Mouse (Mus musculus) midbrain, postnatal 0 days (tissue): ENCODE data around the gene Ncoa4. TPM values are rescaled to one million over a fixed set of nuclear protein-coding genes. Genes with fewer than 3 reads are reported as not detected.
"Not testable (repeated sequence)": the region's sequence is repeated elsewhere in the genome, so short reads cannot be mapped to it uniquely, and the experiment has no call there.

ENCODE experiments used
- ATAC-seq: fragments of 200-750 bp; cut with Nextera tagmentation; 2 replicates; pipeline ENCODE4 v1.8.0; 2017; ENCODE audit warnings: moderate number of reproducible peaks, mild to moderate bottlenecking, moderate TSS enrichment, moderate library complexity; ENCODE audit not compliant: low FRiP score
- DNase-seq: peaks from one replicate; pipeline ENCODE4 v3.0.0-alpha.2; 2015; ENCODE audit warnings: low spot score
- H3K27ac ChIP-seq: fragments of 300-500 bp; sonication (generic); 2 replicates; pipeline ENCODE4 v1.5.1; 2014; ENCODE audit warnings: low read depth, mild to moderate bottlenecking, low read length, mixed read lengths
- H3K27me3 ChIP-seq: fragments of 300-500 bp; sonication (generic); 2 replicates; pipeline ENCODE4 v1.6.1; 2014; ENCODE audit warnings: low read length, control low read depth, mixed read lengths; ENCODE audit not compliant: insufficient read depth
- H3K36me3 ChIP-seq: fragments of 300-500 bp; sonication (generic); 2 replicates; pipeline ENCODE4 v1.6.1; 2014; ENCODE audit warnings: low read length, control low read depth, mixed read lengths; ENCODE audit not compliant: insufficient read depth
- H3K4me1 ChIP-seq: fragments of 300-500 bp; sonication (generic); 2 replicates; pipeline ENCODE4 v1.6.1; 2014; ENCODE audit warnings: mild to moderate bottlenecking, control low read depth, antibody characterized with exemption, low read length, mixed read lengths; ENCODE audit not compliant: insufficient read depth
- H3K4me2 ChIP-seq: fragments of 300-500 bp; sonication (generic); 2 replicates; pipeline ENCODE4 v1.6.1; 2014; ENCODE audit warnings: low read depth, mild to moderate bottlenecking, low read length, mixed read lengths; ENCODE audit not compliant: poor library complexity, severe bottlenecking
- H3K4me3 ChIP-seq: fragments of 300-500 bp; sonication (generic); 2 replicates; pipeline ENCODE4 v1.5.1; 2014; ENCODE audit warnings: low read depth, mild to moderate bottlenecking, low read length, moderate library complexity
- H3K9ac ChIP-seq: fragments of 300-500 bp; sonication (generic); replicated peaks from 2 replicates; pipeline ENCODE4 v1.6.1; 2014; ENCODE audit warnings: mild to moderate bottlenecking, low read length, moderate library complexity, mixed read lengths; ENCODE audit not compliant: poor library complexity, severe bottlenecking
- H3K9me3 ChIP-seq: fragments of 300-500 bp; sonication (generic); 2 replicates; pipeline ENCODE4 v1.6.1; 2016; ENCODE audit warnings: low read length, control low read depth
- CTCF ChIP-seq: IDR thresholded peaks from 2 replicates; pipeline ENCODE4 v1.5.1; 2016; ENCODE audit warnings: antibody characterized with exemption, mild to moderate bottlenecking
- WGBS: fragments of 180-500 bp; shearing (Covaris S2); extraction: QIAGEN DNeasy Blood & Tissue Kit; methylation state at CpG from one replicate; pipeline ENCODE4 v1.1.7; 2014; 5-methylcytosine and 5-hydroxymethylcytosine counted together
- polyA plus RNA-seq: library from polyadenylated mRNA; unstranded; fragments of >200 nt; fragmentation: Nextera tagmentation; extraction: Ambion mirVana; gene quantifications from 2 replicates; pipeline ENCODE4 v1.2.1, GENCODE M21; 2015
- total RNA-seq: library from RNA; depleted of rRNA; stranded (reverse); fragments of >200 nt; gene quantifications from 2 replicates; pipeline ENCODE4 v1.2.3, GENCODE M21; 2014

Ncoa4 gene
- total and polyA plus RNA-seq, 2 experiments from 2014 or later, result 80.1 to 151 TPM

GRCm38 (mm10) chr14:32167326-32167725 lies 7.7 kb downstream of the Ncoa4 start:
- H3K27ac ChIP-seq, result no peak overlapping the region
- ATAC-seq (no peak), DNase-seq (no peak)
- no peak for TF ChIP-seq CTCF
- H3K9me3 ChIP-seq, result no peaks in the 10 kb centered on the region
- H3K36me3 ChIP-seq, result 0 out of 2 replicates have a peak, but pooled peaks cover 4% of the 10 kb centered on the region
- H3K4me1 ChIP-seq, result peaks cover 5% of the 10 kb centered on the region; the same call in 1 of the 2 replicates
- H3K27me3 ChIP-seq, result no peaks in the 10 kb centered on the region
- no peak overlapping the region for H3K4me2 ChIP-seq
- 91% methylated on average over 5 of the region's 5 CpGs for WGBS
- H3K4me3 ChIP-seq, result no peak overlapping the region
- no peak overlapping the region for H3K9ac ChIP-seq

DNA sequence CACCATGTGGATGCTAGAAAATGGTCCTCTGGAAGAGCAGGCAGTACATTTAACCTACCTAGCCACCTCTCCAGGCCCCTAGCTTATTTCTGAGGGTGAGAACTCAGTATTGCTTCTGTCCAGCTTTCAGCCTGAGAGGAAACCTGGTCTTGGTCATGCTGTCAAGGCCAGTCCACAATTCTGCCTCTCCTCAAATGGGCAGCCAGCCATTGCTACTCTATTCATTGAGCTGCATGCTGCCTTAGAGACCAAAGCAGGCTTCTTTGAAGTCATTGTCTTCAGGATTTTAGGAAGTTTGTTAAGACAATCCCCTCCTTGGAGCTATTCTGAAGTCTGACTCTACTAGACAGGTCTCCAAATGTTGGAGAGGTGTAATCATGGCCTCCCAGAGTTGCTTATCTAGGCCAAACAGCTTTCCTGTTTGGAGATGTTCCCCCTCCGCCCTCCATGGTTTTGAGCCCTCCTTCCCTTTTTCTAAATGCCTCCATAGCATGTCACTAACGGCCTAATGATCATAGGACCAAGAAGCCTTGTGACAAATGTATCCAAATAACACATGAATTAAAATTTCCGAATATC lies 9.1 kb downstream of the Ncoa4 start:
- H3K27ac ChIP-seq, result no peak overlapping the region
- DNase-seq, result no peak
- H3K9me3 ChIP-seq, result no peaks in the 10 kb centered on the region
- H3K9ac ChIP-seq, result no peak overlapping the region
- peaks cover 10% of the 10 kb centered on the region; the same call in 1 of the 2 replicates for H3K36me3 ChIP-seq
- H3K4me3 ChIP-seq, result no peak overlapping the region
- no peak overlapping the region for H3K4me2 ChIP-seq
- no peak for ATAC-seq
- no peak for TF ChIP-seq CTCF
- peaks cover 5% of the 10 kb centered on the region; the same call in 1 of the 2 replicates for H3K4me1 ChIP-seq
- 67% methylated on average over 3 of the region's 3 CpGs for WGBS
- H3K27me3 ChIP-seq, result no peaks in the 10 kb centered on the region

GRCm38 (mm10) chr14:32170137-32170536 lies 10.5 kb downstream of the Ncoa4 start:
- H3K9ac ChIP-seq, result no peak overlapping the region
- peaks cover 3% of the 10 kb centered on the region; the same call in 1 of the 2 replicates for H3K4me1 ChIP-seq
- no peak for ATAC-seq
- no peak overlapping the region for H3K27ac ChIP-seq
- no peak overlapping the region for H3K4me3 ChIP-seq
- no peak for TF ChIP-seq CTCF
- H3K9me3 ChIP-seq, result no peaks in the 10 kb centered on the region
- no peak for DNase-seq
- WGBS, result 91% methylated on average over 4 of the region's 4 CpGs
- H3K27me3 ChIP-seq, result no peaks in the 10 kb centered on the region
- H3K4me2 ChIP-seq, result no peak overlapping the region
- peaks cover 15% of the 10 kb centered on the region; the same call in 1 of the 2 replicates for H3K36me3 ChIP-seq

DNA sequence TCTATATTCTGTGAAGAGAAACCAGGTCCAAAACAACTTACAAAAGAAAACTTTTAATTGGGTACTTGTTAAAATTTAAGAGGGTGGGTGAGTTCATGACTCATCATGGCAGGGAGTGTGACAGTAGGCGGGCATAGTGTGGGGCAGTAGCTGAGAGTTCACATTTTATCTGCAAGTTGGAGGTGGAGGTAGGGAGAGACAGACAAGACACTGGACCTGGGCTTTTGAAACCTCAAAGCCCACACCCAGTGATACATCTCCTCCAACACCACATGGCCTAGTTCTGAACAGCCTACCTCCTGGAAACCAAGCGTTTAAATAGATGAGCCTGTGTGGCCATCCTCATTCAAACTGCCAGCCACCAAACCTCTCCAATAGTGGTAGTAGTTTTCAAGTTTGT lies 15.6 kb downstream of the Ncoa4 start:
- ATAC-seq (no peak), DNase-seq (no peak)
- Histone ChIP-seq H3K9ac (no peak overlapping the region), H3K27ac (no peak overlapping the region), H3K4me3 (no peak overlapping the region), H3K4me1 (no peaks in the 10 kb centered on the region), H3K9me3 (no peaks in the 10 kb centered on the region), H3K4me2 (no peak overlapping the region), H3K36me3 (peaks cover 24% of the 10 kb centered on the region), H3K27me3 (no peaks in the 10 kb centered on the region)
- WGBS, result 88% methylated on average over 2 of the region's 2 CpGs
- TF ChIP-seq CTCF, result no peak

DNA sequence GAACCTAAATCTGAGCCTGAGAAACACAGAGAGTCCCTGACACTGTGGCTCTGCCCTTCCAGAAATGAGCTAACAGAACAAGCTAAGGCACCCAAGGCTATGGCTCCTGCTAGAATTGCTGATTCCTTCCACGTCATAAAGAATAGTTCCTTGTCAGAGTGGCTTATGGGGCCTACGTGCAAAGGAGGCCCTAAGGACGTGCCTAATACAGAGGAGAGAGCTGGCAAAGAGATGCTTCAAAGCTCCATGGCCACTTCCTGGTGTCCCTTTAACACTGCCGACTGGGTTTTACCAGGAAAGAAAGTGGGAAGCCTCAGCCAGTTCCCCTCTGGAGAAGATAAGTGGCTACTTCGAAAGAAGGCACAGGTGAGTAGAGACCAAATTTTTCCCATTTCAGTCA lies 16.9 kb downstream of the Ncoa4 start:
- H3K4me1 ChIP-seq, H3K9ac ChIP-seq, DNase-seq, H3K27ac ChIP-seq, H3K4me2 ChIP-seq, H3K9me3 ChIP-seq, H3K27me3 ChIP-seq, H3K4me3 ChIP-seq, ATAC-seq: not testable (repeated sequence)
- H3K36me3 ChIP-seq, result peaks cover 25% of the 10 kb centered on the region
- WGBS, result 94% methylated on average over 4 of the region's 5 CpGs

DNA sequence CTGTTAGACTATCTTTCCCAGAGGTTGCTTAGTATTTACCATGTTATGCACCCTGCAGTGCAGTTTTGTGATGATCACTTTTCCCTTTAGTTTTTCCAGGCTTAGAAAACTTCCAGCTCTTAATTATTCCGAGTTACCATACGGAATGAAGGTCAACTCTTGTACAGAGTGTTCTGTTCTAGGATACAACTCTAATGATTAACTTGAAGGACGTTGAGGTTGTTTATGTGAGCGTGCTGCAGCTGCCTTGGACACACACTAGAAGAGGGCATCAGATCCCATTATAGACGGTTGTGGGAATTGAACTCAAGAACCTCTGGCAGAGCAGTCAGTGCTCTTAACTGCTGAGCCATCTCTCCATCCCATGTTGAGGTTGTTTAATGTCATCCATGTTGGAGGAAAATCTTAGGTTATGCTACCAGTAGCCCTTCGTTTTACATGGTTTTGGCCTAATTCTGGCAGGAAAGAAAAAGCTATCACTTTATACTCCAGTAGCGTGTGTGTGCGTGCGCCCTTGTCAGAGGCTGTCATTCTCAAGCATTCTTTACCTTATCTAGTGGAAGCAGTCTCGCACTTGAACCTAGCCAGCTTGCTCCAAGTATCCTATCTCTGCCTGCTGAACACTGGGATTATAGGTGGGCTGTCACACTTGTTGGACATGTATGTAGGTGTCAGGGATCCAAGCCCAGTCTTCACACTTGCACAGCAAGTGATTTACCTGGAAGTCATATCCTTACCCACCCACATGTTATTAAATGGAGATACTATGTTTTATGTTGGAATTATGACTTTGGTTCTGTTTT lies 19.9 kb downstream of the Ncoa4 start:
- 93% methylated on average over 10 of the region's 10 CpGs for WGBS
- Histone ChIP-seq H3K4me1 (no peaks in the 10 kb centered on the region), H3K4me2 (no peak overlapping the region), H3K27me3 (no peaks in the 10 kb centered on the region), H3K9me3 (no peaks in the 10 kb centered on the region), H3K4me3 (no peak overlapping the region), H3K9ac (no peak overlapping the region), H3K27ac (no peak overlapping the region), H3K36me3 (peaks cover 26% of the 10 kb centered on the region)
- no peak for DNase-seq
- no peak for ATAC-seq
- no peak for TF ChIP-seq CTCF
